Mouse (Mus musculus): ENCODE results near the gene Fer.

Fer gene

DNA sequence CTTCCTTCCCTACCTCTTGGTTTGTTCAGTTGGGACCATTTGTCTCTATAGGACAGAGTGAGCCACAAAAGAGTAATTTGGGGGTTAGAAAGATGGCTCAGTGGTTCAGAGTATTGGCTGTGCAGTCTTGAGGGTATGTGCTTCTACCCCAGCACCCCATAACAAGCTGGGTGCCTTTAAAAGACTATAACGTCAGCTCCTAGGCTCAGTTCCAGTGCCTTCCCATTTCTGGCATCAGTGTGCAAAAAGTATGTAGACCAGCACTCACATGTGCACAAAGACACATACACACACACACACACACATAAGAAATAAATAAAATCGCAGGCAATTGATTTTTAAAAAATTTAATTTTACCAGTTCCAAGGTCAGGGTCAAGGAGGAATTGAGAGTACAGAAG, 222.6 kb downstream of the Fer start:
- no peak for DNase-seq (ENCODE audit: low read depth, low spot score)

GRCm38 (mm10) chr17:64086875-64087608, 224.2 kb downstream of the Fer start:
- no peak for DNase-seq (ENCODE audit: low read depth, low spot score)

GRCm38 (mm10) chr17:64087871-64088270, 225.0 kb downstream of the Fer start:
- DNase-seq (ENCODE audit: low read depth, low spot score), result no peak

DNA sequence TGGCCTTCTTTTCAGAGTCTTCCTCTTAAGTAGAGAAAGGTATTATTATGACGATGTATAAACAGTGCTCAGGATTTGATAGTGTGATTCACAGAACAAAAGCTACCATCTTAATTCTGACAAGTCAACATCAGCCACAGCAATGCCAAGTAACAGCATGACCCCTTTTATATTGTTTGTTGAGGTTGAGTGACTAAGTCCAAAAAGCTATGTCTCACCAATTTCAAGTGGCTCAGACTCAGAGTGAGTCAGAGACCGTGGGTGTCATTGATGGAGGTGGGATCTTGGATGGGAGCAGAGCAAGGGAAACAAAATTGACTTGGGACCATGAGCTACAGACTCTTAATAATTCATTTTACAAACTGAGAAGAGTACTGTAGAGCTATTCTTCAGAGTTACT, 230.9 kb downstream of the Fer start:
- no peak for DNase-seq (ENCODE audit: low read depth, low spot score)

DNA sequence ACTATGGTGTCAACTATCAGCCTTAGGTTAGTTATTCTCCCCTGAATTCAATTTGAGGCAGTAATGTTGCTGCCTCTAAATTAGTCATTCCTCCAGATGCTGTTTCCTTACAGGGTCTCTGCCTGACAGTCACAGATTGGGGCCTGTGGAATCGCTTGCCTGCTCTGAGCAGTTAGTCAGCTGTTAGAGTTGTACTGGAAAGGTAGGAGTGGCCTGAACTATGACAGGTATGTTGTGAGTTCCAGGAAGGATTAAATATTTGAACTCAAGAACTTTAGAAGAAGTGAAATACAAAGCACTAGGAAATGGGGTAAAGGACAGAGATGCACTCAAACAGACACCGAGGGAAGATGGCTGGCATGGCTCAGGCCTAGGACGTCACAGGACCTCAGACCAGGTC, 233.9 kb downstream of the Fer start:
- no peak for DNase-seq (ENCODE audit: low read depth, low spot score)

DNA sequence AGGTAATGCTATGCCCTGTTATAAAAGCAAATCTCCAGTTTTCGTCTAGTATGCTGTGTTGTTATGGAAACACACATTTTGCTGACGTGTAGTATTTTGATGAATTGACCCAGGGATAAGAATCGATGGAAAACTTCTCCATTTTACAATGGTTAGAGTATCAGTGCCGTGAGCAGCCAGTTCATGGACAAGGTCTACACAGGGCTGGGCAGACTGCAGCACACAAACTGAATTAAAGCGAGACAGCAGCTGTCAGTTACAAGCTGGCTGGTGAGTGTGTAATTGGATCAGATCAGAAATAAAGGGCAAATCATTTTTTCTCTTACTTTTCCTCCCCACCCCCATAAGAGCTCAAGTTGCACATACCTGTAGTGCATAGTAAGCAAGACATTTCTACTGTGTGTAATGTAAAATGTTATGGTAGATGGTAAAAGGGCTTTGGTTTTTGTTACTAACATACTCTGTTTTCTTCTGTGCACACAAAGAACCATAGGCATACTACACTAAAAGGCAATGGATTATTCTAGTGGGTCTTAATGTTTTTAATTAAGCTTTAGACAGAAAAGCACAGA, 235.0 kb downstream of the Fer start:
- DNase-seq (ENCODE audit: low read depth, low spot score), result no peak

GRCm38 (mm10) chr17:64099395-64100171, 236.7 kb downstream of the Fer start:
- DNase-seq (ENCODE audit: low read depth, low spot score), result no peak

- no peak for DNase-seq (ENCODE audit: low read depth, low spot score)
Measured at GRCm38 (mm10) chr17:64100172-64100510, 237.3 kb downstream of the Fer start.

- no peak for DNase-seq (ENCODE audit: low read depth, low spot score)
Measured at GRCm38 (mm10) chr17:64108773-64109172, 245.9 kb downstream of the Fer start.

DNA sequence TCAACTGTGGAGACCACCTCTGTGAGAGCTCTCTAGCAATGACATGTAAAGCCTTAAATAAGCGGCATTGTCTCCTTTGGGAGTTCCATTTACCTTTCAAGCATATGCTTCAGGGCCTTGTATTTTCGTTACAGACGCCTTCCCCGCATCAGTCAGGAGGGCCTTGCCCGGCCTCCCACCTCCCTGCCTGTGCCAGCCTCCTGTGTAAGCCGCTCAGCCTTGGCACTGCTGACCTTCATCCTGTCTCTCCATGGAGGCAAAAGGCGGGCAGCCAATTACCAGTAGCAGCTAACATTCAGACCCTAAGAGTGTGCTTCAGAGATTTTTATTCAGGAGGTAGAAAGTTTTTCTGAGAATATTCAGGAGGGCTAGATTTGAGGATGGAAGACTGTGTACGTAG, 247.0 kb downstream of the Fer start:
- no peak for DNase-seq (ENCODE audit: low read depth, low spot score)

DNA sequence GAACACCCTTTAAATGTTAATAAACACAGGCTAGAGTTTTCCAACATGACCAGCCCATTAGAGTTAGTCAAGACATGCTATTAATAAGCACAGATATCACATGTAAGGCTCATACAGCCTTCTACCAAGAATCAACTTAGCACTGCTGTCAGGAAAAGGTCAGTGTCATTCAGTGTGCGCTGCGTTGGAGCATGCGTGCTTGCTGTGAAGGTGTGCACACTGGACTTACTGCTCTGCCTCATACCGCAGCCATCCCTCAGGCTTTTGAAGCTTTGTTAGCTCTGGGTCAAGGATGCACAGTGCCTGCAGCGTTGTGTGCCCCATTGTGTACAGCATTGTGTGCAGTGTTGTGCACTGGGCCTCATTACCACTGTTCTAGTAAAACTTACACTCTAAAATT, 250.8 kb downstream of the Fer start:
- DNase-seq (ENCODE audit: low read depth, low spot score), result no peak

- DNase-seq (ENCODE audit: low read depth, low spot score), result no peak
Measured at GRCm38 (mm10) chr17:64116762-64117161, 253.9 kb downstream of the Fer start.

DNA sequence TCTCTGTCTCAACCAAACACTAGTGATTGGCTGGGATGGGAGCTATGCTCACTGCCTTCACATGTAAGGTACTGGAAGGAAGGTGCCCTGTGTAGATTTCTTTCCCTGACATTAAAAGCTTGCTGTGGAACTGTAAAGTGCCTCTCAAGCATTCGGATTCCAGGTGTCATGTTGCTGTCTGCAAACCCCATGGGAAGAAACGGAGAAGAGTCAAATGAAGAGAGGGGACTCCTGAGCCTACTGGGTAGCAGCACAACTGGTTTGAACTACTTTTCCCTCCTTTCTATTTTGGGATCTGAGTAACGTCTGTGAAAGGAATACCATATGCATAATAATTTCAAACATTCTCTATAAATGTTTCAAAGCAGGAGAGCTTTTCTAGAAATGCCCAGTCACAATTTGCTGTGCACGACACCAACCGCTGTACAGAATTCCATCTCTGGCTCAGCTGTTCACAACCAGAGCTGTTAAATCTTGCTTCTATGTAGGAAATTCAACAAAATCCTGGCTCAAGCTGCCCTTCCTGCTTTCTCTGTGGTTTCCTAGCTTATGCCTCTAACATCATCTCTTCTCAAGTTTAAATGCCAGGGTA, 256.9 kb downstream of the Fer start:
- no peak for DNase-seq (ENCODE audit: low read depth, low spot score)

DNA sequence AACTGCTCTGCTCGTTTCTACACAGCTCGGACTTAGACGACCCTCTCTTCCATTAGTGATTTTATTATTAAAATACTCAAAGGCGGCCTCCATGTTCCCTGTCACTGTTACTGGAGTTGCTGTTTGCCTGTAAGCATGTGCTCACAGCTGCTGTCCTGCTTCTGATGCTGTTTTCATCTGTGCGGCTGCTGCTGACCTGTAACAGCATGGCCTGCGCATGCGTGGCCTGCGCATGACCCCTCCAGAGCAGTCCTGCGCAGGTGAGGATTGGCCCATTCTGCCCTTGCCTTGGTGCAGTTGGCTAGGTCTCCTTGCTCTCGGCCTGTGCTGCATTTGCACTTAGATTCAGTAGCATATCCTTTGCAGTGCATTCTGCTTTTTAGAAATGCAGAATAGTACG, 259.7 kb downstream of the Fer start:
- no peak for DNase-seq (ENCODE audit: low read depth, low spot score)

DNA sequence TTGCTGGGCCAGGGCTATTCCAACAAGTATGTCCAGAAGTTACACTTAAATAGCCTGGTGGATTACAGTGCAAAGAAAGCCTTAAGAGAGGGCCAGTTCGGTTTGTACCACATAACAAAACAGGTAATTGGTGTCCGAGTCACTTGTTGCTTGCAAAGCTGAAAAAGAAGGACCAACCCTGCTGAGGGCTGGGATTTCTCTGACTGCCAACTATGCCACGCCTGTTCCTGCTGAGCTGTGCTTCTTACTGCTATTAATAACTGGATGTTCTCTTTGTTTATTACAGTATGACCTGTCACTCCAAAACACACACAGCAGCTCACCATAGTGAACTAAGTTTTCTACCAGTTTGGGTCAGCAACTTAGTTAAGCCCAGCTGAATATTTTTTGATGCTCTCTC, 260.9 kb downstream of the Fer start:
- DNase-seq (ENCODE audit: low read depth, low spot score), result no peak

DNA sequence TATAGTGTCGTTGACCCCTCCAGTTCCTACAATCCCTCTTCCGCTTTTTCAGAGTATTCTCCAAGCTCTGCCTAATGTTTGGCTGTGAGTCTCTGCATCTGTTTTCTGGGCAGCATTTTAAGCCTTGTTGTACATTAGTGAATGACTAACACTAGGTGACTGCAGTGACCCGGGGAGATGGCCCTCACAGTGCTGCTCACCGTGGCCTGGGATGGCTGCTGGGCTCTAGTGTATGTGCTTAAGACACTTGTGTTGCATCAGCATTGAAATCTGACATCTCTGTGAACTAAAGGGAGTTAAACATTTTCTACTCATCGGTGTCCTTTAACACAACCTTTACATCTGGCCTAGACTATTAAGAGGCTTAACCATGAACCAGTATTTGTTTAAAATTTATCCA, 264.0 kb downstream of the Fer start:
- DNase-seq (ENCODE audit: low read depth, low spot score), result no peak

GRCm38 (mm10) chr17:64129750-64130149, 266.9 kb downstream of the Fer start:
- no peak for DNase-seq (ENCODE audit: low read depth, low spot score)

DNA sequence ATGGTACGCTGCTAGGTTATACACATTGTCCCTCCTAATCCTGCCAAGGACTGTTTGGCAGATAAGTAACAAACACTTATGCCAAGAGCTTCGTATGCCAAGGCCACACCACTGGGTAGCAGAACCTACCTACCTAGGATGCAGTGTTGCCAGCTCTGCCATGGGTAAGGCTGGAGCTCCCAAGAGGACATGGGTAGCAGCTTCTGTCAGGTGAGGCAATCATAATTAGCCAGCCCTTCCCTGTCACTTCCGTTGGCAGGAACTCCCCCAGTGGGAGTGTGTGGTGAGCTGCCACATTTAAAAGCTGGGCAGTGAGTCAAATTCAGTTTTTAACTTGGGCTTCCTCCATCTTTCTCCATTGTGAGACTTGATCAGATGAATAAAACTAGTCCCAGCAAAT, 267.5 kb downstream of the Fer start:
- DNase-seq (ENCODE audit: low read depth, low spot score), result no peak

DNA sequence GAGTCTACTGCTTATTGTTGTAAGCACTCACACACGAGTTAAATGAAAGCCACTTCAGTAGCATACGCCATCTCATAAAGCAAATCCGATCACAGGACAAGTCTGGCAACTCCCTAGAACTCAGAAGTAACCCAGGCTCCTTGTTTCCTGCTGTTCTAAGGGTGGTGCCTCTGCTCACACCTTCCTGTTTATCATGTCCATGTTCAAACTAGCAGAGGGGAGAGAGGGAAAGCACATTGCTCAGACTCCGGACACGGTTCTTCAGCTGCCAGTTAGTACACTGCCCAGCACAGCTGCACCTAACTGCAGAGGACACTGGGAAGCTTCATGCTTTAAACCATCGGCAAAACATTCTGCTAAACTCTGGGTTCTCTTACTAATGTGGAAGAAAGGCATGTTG, 269.3 kb downstream of the Fer start:
- DNase-seq (ENCODE audit: low read depth, low spot score), result no peak

GRCm38 (mm10) chr17:64135941-64136650, 273.2 kb downstream of the Fer start:
- DNase-seq (ENCODE audit: low read depth, low spot score), result no peak

- DNase-seq (ENCODE audit: low read depth, low spot score), result no peak
Measured at GRCm38 (mm10) chr17:64138036-64138717, 275.3 kb downstream of the Fer start.

Measured in embryo, embryonic 11.5 days (tissue).